11 mouse cellular contexts compared by ENCODE assay signal in the genomic region with DNA sequence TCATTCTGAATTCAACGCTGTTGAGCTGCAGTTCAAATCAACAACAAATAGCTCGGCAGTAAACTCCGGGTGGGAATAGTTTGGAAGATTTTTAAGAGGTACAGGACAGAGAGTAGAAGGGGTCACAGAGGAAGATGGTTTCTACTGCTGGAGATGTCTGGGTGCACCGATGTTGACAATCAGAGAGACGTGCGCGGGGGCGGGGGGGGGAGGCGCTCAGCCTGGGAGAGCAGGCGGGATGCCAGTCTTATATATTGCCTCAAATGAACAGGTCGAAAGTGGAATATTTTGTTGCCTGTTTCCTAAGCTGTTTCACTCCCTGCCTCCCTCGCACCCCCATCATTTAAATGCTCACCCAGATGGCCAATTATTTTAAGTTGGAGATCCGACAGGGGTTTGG.
A peak's percentile ranks its signal among the peaks of the same experiment; 100 is the strongest.
DNase-seq lines count a peak whose midpoint lies in the region; ATAC-seq lines count a peak whose summit lies in the region.
"Had no signal": no experiment of that assay in that cellular context is flagged by ENCODE, and none has a peak within 500 bp of the region (broad histone marks: within the 10 kb centered on the region; RNA-seq: fewer than 3 reads in every experiment).

No protein-coding gene starts in this region.

- no peak for ATAC-seq in heart, embryonic 12.5 days (ENCODE audit: insufficient number of reproducible peaks, low FRiP score)
- no peak for ATAC-seq in neural tube, embryonic 11.5 days (ENCODE audit: insufficient read depth, low FRiP score, low TSS enrichment)
- no peak for ATAC-seq in limb, embryonic 12.5 days (ENCODE audit: insufficient number of reproducible peaks, insufficient read depth, low FRiP score, low TSS enrichment, low read depth)
- ATAC-seq in stomach, embryonic 16.5 days (ENCODE audit: insufficient read depth, low FRiP score), result no peak
- ATAC-seq in CD4-positive, CD25-positive, alpha-beta regulatory T cell, adult 4 months, result no peak

- no peaks in the 10 kb centered on the region for H3K36me3 ChIP-seq in heart, embryonic 12.5 days
- no peaks in the 10 kb centered on the region for H3K36me3 ChIP-seq in neural tube, embryonic 11.5 days (ENCODE audit: control insufficient read depth, insufficient read depth, low read length)
- H3K36me3 ChIP-seq in limb, embryonic 12.5 days, result no peaks in the 10 kb centered on the region
- H3K36me3 ChIP-seq in stomach, embryonic 16.5 days (ENCODE audit: control insufficient read depth, insufficient read depth, low read length), result no peaks in the 10 kb centered on the region

- H3K4me2 ChIP-seq in heart, embryonic 12.5 days, result peak overlapping the region; percentile 66
- H3K4me2 ChIP-seq in neural tube, embryonic 11.5 days (ENCODE audit: low read depth), result peak overlapping the region; percentile 27; the same call in 1 of the 2 replicates
- H3K4me2 ChIP-seq in limb, embryonic 12.5 days, result peak overlapping the region; percentile 56
- peak overlapping the region; percentile 37 for H3K4me2 ChIP-seq in stomach, embryonic 16.5 days (ENCODE audit: low read depth, low read length)

- H3K27ac ChIP-seq in heart, embryonic 12.5 days (ENCODE audit: poor library complexity, severe bottlenecking), result no peak overlapping the region
- H3K27ac ChIP-seq in neural tube, embryonic 11.5 days (ENCODE audit: low read depth, low read length), result no peak overlapping the region
- no peak overlapping the region for H3K27ac ChIP-seq in limb, embryonic 12.5 days
- no peak overlapping the region for H3K27ac ChIP-seq in stomach, embryonic 16.5 days (ENCODE audit: low read length)

- peaks cover 2% of the 10 kb centered on the region; the same call in 1 of the 2 replicates for H3K9me3 ChIP-seq in heart, embryonic 12.5 days (replicated peaks)
- H3K9me3 ChIP-seq in neural tube, embryonic 11.5 days (ENCODE audit: control insufficient read depth, low read length), result no peaks in the 10 kb centered on the region
- no peaks in the 10 kb centered on the region for H3K9me3 ChIP-seq in limb, embryonic 12.5 days
- H3K9me3 ChIP-seq in stomach, embryonic 16.5 days (replicated peaks; ENCODE audit: control insufficient read depth, low read length), result no peaks in the 10 kb centered on the region

- no peak overlapping the region for H3K9ac ChIP-seq in heart, embryonic 12.5 days
- H3K9ac ChIP-seq in neural tube, embryonic 11.5 days (ENCODE audit: low read length), result no peak overlapping the region
- no peak overlapping the region for H3K9ac ChIP-seq in limb, embryonic 12.5 days (replicated peaks)
- H3K9ac ChIP-seq in stomach, embryonic 16.5 days (ENCODE audit: low read length), result no peak overlapping the region

- peaks cover 11% of the 10 kb centered on the region; the same call in 1 of the 2 replicates for H3K27me3 ChIP-seq in heart, embryonic 12.5 days (replicated peaks)
- no peaks in the 10 kb centered on the region for H3K27me3 ChIP-seq in neural tube, embryonic 11.5 days (ENCODE audit: control insufficient read depth, insufficient read depth, low read length)
- H3K27me3 ChIP-seq in limb, embryonic 12.5 days, result peaks cover 8% of the 10 kb centered on the region
- no peaks in the 10 kb centered on the region for H3K27me3 ChIP-seq in stomach, embryonic 16.5 days (ENCODE audit: control insufficient read depth, insufficient read depth, low read length)

- peaks cover 10% of the 10 kb centered on the region; the same call in 1 of the 2 replicates for H3K4me1 ChIP-seq in heart, embryonic 12.5 days (replicated peaks)
- no peaks in the 10 kb centered on the region for H3K4me1 ChIP-seq in neural tube, embryonic 11.5 days (ENCODE audit: control insufficient read depth, insufficient read depth, low read length)
- peaks cover 36% of the 10 kb centered on the region for H3K4me1 ChIP-seq in limb, embryonic 12.5 days (replicated peaks)
- 0 out of 2 replicates have a peak, but pooled peaks cover 4% of the 10 kb centered on the region for H3K4me1 ChIP-seq in stomach, embryonic 16.5 days (ENCODE audit: control insufficient read depth, insufficient read depth, low read length)

- no peak for DNase-seq in heart, adult 18-20 months
- no peak for DNase-seq in neural tube, embryonic 11.5 days (ENCODE audit: low spot score)
- no peak for DNase-seq in neural tube, embryonic 10.5 days (ENCODE audit: extremely low spot score, low spot score)
- DNase-seq in embryo, embryonic 9.5 days (ENCODE audit: extremely low spot score), result no peak
- DNase-seq: B cell, adult 2 months; kidney, adult 9 months; lung, postnatal 4 days had no signal

- H3K4me3 ChIP-seq in heart, embryonic 12.5 days, result peak overlapping the region; percentile 31
- H3K4me3 ChIP-seq in neural tube, embryonic 11.5 days (ENCODE audit: low read depth, low read length), result no peak overlapping the region
- H3K4me3 ChIP-seq in limb, embryonic 12.5 days (replicated peaks), result peak overlapping the region; percentile 25
- H3K4me3 ChIP-seq in stomach, embryonic 16.5 days (replicated peaks; ENCODE audit: low read length), result no peak overlapping the region

- 14% methylated on average over 13 of the region's 13 CpGs for WGBS in heart, embryonic 12.5 days
- 9% methylated on average over 12 of the region's 13 CpGs for WGBS in neural tube, embryonic 11.5 days
- 7% methylated on average over 13 of the region's 13 CpGs for WGBS in limb, embryonic 12.5 days
- 20% methylated on average over 13 of the region's 13 CpGs for WGBS in stomach, embryonic 16.5 days

Comparison
In these comparisons a context has a peak if more than half of its experiments do, and no peak if none do; other contexts are left out.
1. H3K4me3 ChIP-seq: peak in heart, embryonic 12.5 days (single experiment) and limb, embryonic 12.5 days (single experiment); none in neural tube, embryonic 11.5 days (single experiment) and stomach, embryonic 16.5 days (single experiment).
2. Peak in every context shown above with its lines, with median percentiles within 50 percentile points of each other: H3K4me2 ChIP-seq.